Mouse (Mus musculus): ENCODE measurements around the gene Mrps24.
A peak's percentile ranks its signal among the peaks of the same experiment; 100 is the strongest.

Mrps24 gene

DNA sequence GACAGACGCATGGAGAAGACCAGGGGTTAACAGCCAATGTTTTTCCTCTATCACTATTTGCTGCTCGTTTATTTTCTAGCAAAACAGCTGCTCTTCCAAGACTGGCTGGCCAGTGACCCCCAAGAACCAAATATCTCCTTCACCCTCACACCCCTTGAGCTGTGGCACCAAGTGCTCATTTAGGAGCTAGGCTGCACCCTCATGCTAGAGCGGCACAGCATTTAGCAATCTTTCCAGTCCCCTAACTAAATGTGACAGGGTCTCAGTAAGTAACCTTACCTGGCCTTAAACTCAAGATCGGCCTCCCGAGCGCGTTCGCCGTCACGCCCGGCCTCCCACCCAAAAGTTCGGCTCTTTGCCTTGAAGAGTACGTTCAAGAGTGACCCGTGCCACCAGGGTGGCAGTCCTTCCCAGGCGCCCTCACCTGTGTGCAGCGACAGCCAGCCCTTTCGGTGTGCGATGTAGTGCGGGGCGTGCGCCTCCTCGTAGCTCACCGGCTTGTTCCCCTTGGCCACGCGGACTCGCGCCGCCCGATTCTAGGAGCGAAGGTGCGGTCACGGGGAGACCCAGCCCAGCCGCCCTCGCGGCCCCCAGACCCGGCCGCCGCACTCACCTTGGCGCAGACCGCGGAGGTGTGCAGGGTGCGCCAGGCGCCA, 8.5 kb downstream of the Mrps24 start:
- peak; percentile 75 for DNase-seq (ENCODE audit: low read depth, low spot score)

GRCm38 (mm10) chr11:5705972-5706371, 9.5 kb downstream of the Mrps24 start:
- no peak for DNase-seq (ENCODE audit: low read depth, low spot score)

- DNase-seq (ENCODE audit: low read depth, low spot score), result no peak
These were observed 12.1 kb downstream of the Mrps24 start for GRCm38 (mm10) chr11:5703341-5703740.

DNA sequence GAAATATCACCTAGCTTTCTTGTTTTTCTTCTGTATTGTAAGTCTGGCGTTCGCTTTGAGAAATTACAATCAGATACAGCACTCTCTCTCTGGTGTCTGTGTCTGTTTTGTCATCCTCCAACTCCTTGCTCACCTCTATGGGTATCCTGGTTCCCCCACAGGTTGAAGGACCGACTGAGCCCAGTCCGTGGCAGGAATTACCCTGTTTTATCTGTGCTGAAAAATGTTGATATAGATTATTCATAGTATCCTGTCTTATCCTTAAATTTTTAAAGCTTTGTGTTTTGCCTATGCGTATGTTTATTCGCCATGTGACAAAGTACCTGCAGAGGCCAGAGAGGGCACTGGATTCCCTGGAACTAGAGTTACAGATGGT, 12.5 kb downstream of the Mrps24 start:
- DNase-seq (ENCODE audit: low read depth, low spot score), result no peak

- DNase-seq (ENCODE audit: low read depth, low spot score), result no peak
These were observed 13.1 kb downstream of the Mrps24 start for GRCm38 (mm10) chr11:5702271-5702956.

DNA sequence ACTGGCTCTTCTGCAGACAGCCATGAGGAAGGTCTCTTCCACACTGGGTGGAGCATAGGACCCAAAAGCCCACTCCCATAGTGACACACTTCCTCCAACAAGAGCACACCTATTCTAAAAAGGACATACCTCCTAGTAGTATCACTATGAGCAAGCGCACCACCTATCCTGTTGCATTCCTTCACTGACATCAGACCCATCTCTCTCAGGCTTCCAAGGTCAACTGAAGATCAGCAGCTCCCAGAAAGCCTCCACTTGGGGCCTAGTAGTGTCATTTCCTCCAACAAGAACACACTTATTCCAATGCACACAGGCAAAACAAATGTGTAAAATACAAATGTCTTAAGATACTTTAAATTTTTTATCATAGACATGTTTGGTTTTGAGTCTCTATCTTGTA, 13.7 kb downstream of the Mrps24 start:
- DNase-seq (ENCODE audit: low read depth, low spot score), result no peak

DNA sequence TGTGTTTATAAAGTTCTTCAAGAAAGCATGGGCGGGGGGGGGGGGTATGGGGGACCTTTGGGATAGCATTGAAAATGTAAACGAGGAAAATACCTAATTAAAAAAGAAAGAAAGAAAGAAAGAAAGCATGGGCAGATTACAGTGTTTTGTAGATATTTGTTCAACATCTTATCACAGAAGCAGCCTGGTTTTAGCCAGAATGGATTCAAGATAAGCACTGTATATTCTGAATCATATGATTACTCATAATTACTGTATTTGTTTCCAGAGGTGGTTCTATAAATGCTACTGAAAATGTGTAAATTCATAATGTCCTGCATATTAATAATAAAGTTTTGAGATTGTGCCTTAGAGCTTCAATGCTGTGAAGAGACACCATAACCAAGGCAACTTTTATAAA, 14.2 kb downstream of the Mrps24 start:
- DNase-seq (ENCODE audit: low read depth, low spot score), result no peak

- no peak for DNase-seq (ENCODE audit: low read depth, low spot score)
These were observed 14.7 kb downstream of the Mrps24 start for GRCm38 (mm10) chr11:5700808-5701207.

- DNase-seq (ENCODE audit: low read depth, low spot score), result peak; percentile 51
These were observed 23.7 kb downstream of the Mrps24 start for GRCm38 (mm10) chr11:5691775-5692174.

DNA sequence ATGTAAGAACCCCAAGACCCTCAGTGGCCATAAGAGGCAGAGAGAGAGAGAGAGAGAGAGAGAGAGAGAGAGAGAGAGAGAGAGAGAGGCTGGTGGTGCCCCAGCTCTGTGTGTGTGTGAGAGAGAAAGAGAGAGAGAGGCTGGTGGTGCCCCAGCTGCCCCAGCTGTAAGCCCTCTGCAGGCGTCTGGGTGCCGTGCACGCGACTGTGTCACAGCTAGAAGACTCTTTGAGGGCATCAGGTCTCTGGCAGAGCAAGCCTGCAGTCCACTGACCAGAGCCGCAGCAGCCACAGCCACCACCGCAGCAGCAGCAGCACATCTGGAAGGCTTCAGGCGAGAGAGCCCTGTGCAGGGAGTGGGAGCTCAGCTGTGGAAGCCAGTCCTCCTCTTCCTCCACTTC, 31.2 kb downstream of the Mrps24 start:
- peak; percentile 41 for DNase-seq (ENCODE audit: low read depth, low spot score)

DNA sequence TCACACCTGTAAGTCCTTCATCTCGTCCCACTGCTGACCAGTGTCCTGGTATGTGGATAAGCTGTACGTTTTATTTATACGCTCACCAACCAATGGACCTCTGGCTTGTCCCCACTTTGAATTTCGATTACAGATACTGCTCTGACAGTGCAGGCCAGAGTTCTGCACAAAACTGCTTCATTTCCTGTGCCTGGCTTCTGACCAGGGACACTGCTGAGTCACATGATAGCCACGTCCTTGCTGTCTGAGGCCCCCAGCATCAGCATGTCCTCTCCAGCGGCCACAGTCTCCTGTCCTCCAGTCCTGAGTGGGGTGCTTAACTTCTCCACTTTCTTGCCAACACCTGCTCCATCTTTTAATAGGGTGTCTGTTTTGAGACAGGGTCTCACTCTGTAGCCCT, 32.9 kb downstream of the Mrps24 start:
- DNase-seq (ENCODE audit: low read depth, low spot score), result no peak
